Mouse (Mus musculus): ENCODE results near the gene Irak4.

Irak4 gene

GRCm38 (mm10) chr15:94565854-94566253 lies 22.4 kb downstream of the Irak4 start:
- DNase-seq, result no peak

- DNase-seq, result no peak
These were observed 25.2 kb downstream of the Irak4 start for GRCm38 (mm10) chr15:94568496-94569182.

- no peak for DNase-seq
These were observed 28.1 kb downstream of the Irak4 start for GRCm38 (mm10) chr15:94571501-94571900.

- DNase-seq, result no peak
These were observed 29.3 kb downstream of the Irak4 start for GRCm38 (mm10) chr15:94572746-94573145.

GRCm38 (mm10) chr15:94574566-94575268 lies 31.3 kb downstream of the Irak4 start:
- DNase-seq, result no peak

- DNase-seq, result no peak
These were observed 38.7 kb downstream of the Irak4 start for GRCm38 (mm10) chr15:94582000-94582593.

- DNase-seq, result no peak
These were observed 39.7 kb downstream of the Irak4 start for GRCm38 (mm10) chr15:94583153-94583552.

GRCm38 (mm10) chr15:94584738-94585137 lies 41.3 kb downstream of the Irak4 start:
- DNase-seq, result no peak

DNA sequence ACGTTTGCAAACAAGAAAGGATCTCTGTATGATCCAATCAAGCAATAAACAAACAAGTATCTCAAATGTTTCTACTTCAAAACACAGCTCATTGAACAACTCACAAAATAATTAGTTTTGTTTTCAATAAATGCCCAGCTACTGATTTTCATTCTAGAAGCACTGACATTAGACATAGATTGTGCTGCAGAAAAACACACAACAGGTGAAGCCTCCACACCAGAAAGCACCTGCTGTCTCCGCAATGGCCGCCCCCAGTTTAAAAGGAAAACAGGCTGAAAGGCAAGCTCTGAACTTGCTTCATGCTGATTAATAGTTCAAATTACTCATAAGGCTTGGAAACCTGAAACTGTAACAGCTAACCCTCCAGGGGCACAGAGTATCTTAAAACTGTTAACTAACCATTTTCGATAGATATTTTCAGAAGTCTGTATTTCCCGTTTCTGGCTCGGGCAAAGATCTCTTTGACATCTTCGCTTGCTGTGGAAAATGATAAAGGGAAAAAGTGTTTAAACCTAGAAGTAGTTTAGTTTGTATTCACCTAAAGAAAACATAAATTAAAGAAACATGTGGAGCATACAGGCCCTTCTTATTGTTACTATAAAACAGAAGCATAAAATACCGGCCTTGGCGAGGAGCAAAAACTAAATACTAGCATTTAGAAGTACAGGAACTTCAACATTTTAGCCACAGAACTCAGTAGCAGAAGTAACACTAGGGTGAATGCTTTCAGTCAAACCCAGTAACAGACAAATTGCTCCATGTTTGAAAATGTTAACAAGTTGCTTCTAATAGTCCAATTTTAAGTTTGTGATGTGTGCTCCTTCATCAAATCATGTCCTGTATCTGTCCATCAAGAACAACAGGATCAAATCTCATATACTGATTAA lies 44.6 kb downstream of the Irak4 start:
- no peak for DNase-seq

GRCm38 (mm10) chr15:94589219-94590075 lies 46.0 kb downstream of the Irak4 start, which contains the start of gene Twf1:
TSS of gene Twf1 (minus strand) at chr15:94589889.
- peak; percentile 99 for DNase-seq

DNA sequence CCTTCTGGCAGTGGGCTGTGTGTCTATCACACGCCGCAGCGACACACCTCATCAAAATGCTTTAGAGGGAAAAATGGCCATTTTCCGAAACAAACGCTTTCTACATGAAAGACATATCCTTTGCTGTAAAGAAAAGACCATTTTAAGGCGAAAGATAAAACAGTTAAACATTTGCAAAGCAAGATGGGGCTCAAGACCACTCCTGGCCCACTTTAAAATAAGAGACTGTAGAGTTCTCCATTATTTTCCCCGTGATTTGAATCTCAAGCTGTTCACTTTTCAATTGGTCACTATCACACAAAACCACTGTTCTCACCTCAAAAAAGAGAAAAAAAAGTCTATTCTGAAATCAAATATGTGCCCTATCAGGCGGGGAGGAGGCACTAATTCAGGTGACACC lies 46.6 kb downstream of the Irak4 start:
- DNase-seq, result no peak

GRCm38 (mm10) chr15:94591356-94591755 lies 47.9 kb downstream of the Irak4 start:
- no peak for DNase-seq

GRCm38 (mm10) chr15:94593586-94593985 lies 50.1 kb downstream of the Irak4 start:
- no peak for DNase-seq

DNA sequence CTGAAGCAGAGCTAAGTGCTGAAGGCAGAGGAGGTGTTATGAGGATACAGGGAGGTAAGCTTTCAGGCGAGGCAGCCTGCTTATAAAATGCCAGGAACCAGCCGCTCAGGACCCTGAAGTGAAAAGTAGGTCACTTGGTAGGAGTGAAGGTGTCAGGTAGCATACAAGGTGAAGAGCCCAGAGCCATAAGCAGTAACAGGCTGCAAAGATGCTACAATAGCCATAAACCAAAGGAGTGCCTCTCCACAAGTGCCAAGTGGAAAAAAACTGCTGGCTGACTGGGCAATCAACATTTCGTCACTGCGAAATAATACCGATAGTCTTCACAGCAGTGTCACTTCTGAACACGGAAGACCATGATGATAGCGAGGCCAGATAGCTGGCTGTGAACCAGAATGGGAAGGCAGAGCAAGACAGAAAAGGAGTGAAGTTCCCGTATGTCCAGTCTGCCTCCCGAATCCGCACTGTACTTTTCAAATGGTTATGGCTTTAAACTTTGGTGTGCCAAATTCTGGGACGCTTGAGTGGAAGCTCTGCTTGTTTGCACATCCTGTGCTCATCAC lies 56.8 kb downstream of the Irak4 start:
- no peak for DNase-seq

GRCm38 (mm10) chr15:94601339-94601738 lies 57.9 kb downstream of the Irak4 start:
- peak; percentile 39 for DNase-seq

- no peak for DNase-seq
These were observed 59.0 kb downstream of the Irak4 start for GRCm38 (mm10) chr15:94602441-94602840.

DNA sequence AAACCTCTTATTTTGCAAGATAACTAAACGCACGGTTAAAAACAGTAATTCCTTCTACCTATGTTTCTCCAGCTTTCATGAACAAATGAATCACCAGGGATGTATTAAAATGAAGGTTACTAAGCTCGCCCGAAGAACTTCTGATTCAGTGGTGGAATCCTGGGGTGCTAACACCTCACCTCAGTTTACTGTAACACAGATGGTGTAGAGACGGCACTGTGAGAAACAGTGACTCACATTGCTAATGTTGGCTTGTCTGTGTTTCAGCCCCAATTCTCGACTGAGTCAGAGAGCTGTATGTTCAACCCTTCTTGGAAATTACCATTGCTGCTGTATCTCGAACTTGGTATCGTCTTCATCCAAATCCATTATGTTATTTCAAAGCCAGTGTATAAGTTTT lies 64.3 kb downstream of the Irak4 start:
- no peak for DNase-seq

DNA sequence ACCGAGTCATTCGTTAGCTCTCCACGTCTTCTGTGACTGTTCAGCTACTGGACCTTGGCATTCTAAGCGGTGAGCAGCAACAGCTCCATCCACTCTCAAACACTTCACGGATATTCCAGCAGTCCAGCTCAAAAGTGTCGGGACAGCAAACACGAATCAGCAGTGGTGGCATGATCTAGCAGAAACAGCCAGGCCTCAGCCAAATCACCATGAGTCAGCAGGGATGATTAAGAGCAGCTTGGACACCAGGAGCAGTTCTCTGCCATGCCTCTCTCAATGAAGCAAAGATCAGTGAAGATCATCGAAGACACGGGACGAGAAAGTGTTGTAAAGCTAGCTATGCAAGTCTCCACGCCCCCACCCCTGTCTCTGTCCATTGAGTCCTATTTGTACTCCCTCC lies 72.6 kb downstream of the Irak4 start:
- DNase-seq, result no peak

DNA sequence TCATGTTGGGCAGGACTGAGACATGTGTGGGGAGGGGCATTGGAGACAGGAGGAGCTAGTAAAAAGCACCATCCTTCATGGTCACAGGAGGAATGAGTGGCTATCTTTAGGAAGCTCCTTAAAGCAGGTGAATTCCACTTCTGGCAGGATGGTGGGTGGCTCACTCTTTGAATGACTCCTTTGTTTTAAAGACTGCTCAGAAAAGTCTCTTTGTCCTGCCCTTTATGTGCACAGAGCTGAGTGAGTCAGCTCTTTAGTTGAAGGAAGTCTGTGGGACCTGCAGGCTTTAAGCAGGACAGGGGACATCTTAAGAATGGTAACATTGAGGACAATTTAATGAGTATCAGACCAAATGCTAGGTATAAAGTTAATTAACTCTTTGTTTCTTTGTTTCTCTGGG lies 77.5 kb downstream of the Irak4 start:
- no peak for DNase-seq

- DNase-seq, result no peak
These were observed 85.0 kb downstream of the Irak4 start for GRCm38 (mm10) chr15:94628463-94628829.

GRCm38 (mm10) chr15:94628830-94629601 lies 85.6 kb downstream of the Irak4 start, which contains the start of gene Tmem117:
TSS of gene Tmem117 (plus strand) at chr15:94629232.
- DNase-seq, result peak; percentile 37
